Mouse (Mus musculus): ENCODE data around the gene Amtn. TPM values are rescaled to one million over a fixed set of nuclear protein-coding genes. Genes with fewer than 3 reads are reported as not detected.
"Not testable (repeated sequence)": the region's sequence is repeated elsewhere in the genome, so short reads cannot be mapped to it uniquely, and the experiment has no call there.

Gene Amtn
- polyA plus RNA-seq, 1 experiment from 2014 or later: not detected

DNA sequence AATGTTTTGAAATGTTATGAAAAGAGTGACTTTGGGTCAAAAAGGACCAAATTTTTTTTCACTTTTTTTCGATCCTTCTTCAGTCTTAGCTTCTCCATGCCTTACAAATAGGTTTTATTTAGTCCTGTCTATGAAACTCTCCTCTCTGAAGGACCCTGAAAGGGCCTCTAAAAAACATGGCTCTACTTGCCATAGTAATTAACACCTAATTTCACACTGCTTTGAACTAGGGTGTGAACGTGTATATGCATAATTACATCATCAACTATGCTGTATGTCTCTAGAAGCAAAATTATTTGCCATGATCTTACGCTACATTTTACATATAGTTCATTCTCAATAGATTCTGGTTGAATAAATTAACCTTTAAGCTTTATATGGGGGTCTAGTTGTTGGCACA is 25.6 kb downstream of the Amtn start:
- Histone ChIP-seq H3K27ac (ENCODE audit: low read depth, low read length) (no peak overlapping the region), H3K27me3 (ENCODE audit: control insufficient read depth, insufficient read depth, low read length) (no peaks in the 10 kb centered on the region), H3K9ac (replicated peaks; ENCODE audit: low read depth, low read length) (no peak overlapping the region), H3K4me2 (ENCODE audit: low read depth, low read length) (no peak overlapping the region), H3K36me3 (ENCODE audit: control insufficient read depth, insufficient read depth, low read length) (no peaks in the 10 kb centered on the region), H3K9me3 (ENCODE audit: control insufficient read depth, low read length) (no peaks in the 10 kb centered on the region), H3K4me1 (ENCODE audit: control insufficient read depth, insufficient read depth, low read length) (no peaks in the 10 kb centered on the region), H3K4me3 (ENCODE audit: low read depth, low read length) (no peak overlapping the region)
- ATAC-seq (ENCODE audit: low read depth): no peak
- 77% methylated on average over 3 of the region's 3 CpGs for WGBS

- H3K4me1 ChIP-seq (ENCODE audit: control insufficient read depth, insufficient read depth, low read length): no peaks in the 10 kb centered on the region
- H3K9me3 ChIP-seq (ENCODE audit: control insufficient read depth, low read length): no peaks in the 10 kb centered on the region
- 91% methylated on average over 8 of the region's 8 CpGs for WGBS
- H3K4me3 ChIP-seq (ENCODE audit: low read depth, low read length): no peak overlapping the region
- H3K36me3 ChIP-seq (ENCODE audit: control insufficient read depth, insufficient read depth, low read length): no peaks in the 10 kb centered on the region
- no peak for ATAC-seq (ENCODE audit: low read depth)
- no peak overlapping the region for H3K4me2 ChIP-seq (ENCODE audit: low read depth, low read length)
- no peak overlapping the region for H3K27ac ChIP-seq (ENCODE audit: low read depth, low read length)
- H3K9ac ChIP-seq (replicated peaks; ENCODE audit: low read depth, low read length): no peak overlapping the region
- H3K27me3 ChIP-seq (ENCODE audit: control insufficient read depth, insufficient read depth, low read length): no peaks in the 10 kb centered on the region
These were observed 44.6 kb downstream of the Amtn start for GRCm38 (mm10) chr5:88420319-88421065.

- not testable (repeated sequence) for H3K27ac ChIP-seq (ENCODE audit: low read depth, low read length); ATAC-seq (ENCODE audit: low read depth); H3K27me3 ChIP-seq (ENCODE audit: control insufficient read depth, insufficient read depth, low read length); H3K4me3 ChIP-seq (ENCODE audit: low read depth, low read length); H3K4me2 ChIP-seq (ENCODE audit: low read depth, low read length); H3K9me3 ChIP-seq (ENCODE audit: control insufficient read depth, low read length); H3K36me3 ChIP-seq (ENCODE audit: control insufficient read depth, insufficient read depth, low read length); H3K9ac ChIP-seq (replicated peaks; ENCODE audit: low read depth, low read length); H3K4me1 ChIP-seq (ENCODE audit: control insufficient read depth, insufficient read depth, low read length)
- 66% methylated on average over 2 of the region's 2 CpGs for WGBS
These were observed 49.0 kb downstream of the Amtn start for GRCm38 (mm10) chr5:88424892-88425291.

DNA sequence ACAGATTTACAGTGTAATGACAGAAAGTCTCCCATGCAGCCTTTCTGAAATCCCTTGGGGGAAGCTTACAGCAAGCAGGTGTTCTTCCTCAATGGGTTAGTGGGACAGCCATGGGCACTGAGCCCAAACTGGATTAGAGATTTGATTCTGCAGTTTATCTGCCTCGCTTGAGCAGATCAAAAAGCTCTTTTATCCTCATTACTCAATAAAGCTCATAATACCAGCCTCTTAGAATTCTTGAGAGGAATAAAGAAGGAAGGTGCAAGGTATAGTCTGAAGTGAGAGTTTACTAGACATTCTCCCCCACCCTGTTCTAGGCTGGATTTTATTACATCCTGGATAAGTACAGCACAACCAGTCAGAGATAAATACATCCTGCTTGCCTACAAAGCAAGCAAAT is 50.8 kb downstream of the Amtn start:
- 79% methylated on average over 1 of the region's 1 CpGs for WGBS
- H3K9ac ChIP-seq (replicated peaks; ENCODE audit: low read depth, low read length): no peak overlapping the region
- no peak for ATAC-seq (ENCODE audit: low read depth)

More for the DNA sequence above, 50.8 kb downstream of the Amtn start:
- Histone ChIP-seq H3K9me3 (ENCODE audit: control insufficient read depth, low read length) (no peaks in the 10 kb centered on the region), H3K4me3 (ENCODE audit: low read depth, low read length) (no peak overlapping the region), H3K4me1 (ENCODE audit: control insufficient read depth, insufficient read depth, low read length) (no peaks in the 10 kb centered on the region), H3K27ac (ENCODE audit: low read depth, low read length) (no peak overlapping the region), H3K4me2 (ENCODE audit: low read depth, low read length) (no peak overlapping the region), H3K27me3 (ENCODE audit: control insufficient read depth, insufficient read depth, low read length) (no peaks in the 10 kb centered on the region), H3K36me3 (ENCODE audit: control insufficient read depth, insufficient read depth, low read length) (no peaks in the 10 kb centered on the region)

Other genes starting within 250 kb of the Amtn start
- not detected in 2 replicates for gene Gm11115, start 222.0 kb upstream of the Amtn start, polyA plus RNA-seq (2014; fragmentation: Nextera tagmentation; extraction: Ambion mirVana)
- gene Gm7714, start 107.2 kb upstream of the Amtn start, polyA plus RNA-seq (2014; fragmentation: Nextera tagmentation; extraction: Ambion mirVana): not detected in 2 replicates
- gene Prol1, start 58.8 kb upstream of the Amtn start, polyA plus RNA-seq (2014; fragmentation: Nextera tagmentation; extraction: Ambion mirVana): not detected in 2 replicates
- not detected in 2 replicates for gene Ambn, start 79.9 kb downstream of the Amtn start, polyA plus RNA-seq (2014; fragmentation: Nextera tagmentation; extraction: Ambion mirVana)
- not detected in 2 replicates for gene Enam, start 111.9 kb downstream of the Amtn start, polyA plus RNA-seq (2014; fragmentation: Nextera tagmentation; extraction: Ambion mirVana)
- 0.23 and 0.63 TPM in 2 replicates for gene Jchain, start 151.8 kb downstream of the Amtn start, polyA plus RNA-seq (2014; fragmentation: Nextera tagmentation; extraction: Ambion mirVana)
- 43.5 and 47.2 TPM in 2 replicates for gene Utp3, start 178.4 kb downstream of the Amtn start, polyA plus RNA-seq (2014; fragmentation: Nextera tagmentation; extraction: Ambion mirVana)
- 300 and 310 TPM in 2 replicates for gene Rufy3, start 188.9 kb downstream of the Amtn start, polyA plus RNA-seq (2014; fragmentation: Nextera tagmentation; extraction: Ambion mirVana)

Measured in neural tube, embryonic 14.5 days (tissue).